Mouse (Mus musculus) stomach, adult 2 months (tissue): ENCODE results near the gene Dera. TPM values are rescaled to one million over a fixed set of nuclear protein-coding genes. Genes with fewer than 3 reads are reported as not detected.

Experiments
- polyA plus RNA-seq: library from polyadenylated mRNA; depleted of rRNA; stranded (reverse); fragments of >200 nt; gene quantifications from 2 replicates; pipeline ENCODE4 v1.2.3, GENCODE M21; 2012; rRNA removed

The Dera gene
- polyA plus RNA-seq: 3.3 and 3.7 TPM in 2 replicates

DNA sequence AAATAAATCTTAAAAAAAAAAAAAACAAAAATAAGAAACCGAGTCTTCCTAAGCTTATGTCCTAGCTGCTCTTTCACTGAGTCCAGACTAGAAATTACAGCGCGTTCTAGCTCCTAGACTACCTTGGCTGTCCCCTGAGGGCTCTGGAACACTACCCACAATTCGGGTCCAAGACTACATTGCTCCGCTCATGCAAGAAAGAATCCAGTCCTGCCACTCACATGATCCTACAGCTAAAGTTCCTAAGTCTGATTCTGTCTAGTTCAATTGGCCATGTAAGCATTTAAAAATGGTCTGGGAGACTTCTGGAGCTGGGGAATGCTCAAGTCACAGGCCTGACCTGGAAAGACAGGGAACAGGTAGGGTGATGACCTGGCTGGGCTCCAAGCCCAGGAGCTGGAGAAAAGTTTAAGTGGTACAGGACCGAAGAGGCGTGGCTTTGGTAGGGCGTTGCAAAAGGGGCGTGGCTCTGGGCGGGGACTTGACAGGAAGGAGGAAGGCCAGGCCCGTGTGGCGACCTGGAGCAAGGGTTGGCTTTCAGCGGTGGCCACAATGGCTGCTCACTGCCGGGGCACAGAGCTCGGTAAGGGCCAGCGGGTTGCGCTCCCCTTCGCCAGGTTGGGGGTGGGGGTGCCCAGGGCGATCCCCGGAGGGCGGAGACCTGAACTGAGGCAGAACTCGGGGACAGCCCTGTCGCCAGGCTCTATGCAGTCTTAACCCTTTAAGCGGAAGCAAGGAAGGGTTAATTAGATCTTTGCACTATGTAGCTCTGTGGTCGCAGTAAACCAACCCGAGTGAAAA, at the start of gene Dera:
Dera (plus strand) TSS at position 491 of the 801 bp plus-strand sequence.

DNA sequence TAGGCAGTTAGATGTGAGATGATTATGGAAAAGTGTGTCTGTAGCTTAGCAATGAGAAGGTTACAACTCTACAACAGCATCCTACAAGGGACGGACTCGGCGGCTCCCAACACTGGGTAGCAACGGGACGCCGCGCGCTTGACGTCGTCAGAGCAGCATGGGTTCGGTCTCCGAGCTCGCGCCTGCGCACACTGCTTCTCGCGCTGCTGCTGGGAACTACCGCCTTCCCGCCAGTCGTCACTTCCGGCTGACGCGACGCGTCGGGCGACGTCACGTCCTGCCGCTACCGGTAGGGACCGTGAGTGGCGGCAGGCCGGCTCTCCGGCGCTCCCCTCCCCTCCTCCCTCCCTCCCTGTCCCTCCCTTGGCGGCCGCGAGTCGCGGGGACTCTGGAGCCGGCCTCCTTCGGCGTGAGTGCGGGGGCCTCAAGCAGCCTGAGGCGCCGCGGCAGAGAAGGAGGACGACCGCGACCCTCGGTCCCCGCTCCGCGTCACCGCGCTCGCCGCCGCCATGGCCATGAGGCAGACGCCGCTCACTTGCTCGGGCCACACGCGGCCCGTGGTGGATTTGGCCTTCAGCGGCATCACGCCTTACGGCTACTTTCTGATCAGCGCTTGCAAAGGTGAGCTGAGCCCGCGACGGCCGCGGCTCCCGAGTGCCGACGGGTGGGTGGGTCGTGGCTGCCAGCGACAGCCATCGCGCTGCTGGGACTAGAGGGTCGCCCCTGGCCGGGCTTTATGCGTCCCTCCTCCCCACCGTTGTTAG, 19.3 kb upstream of the Dera start, which contains the start of gene Strap:
Strap (plus strand) TSS at position 233 of the 764 bp plus-strand sequence.

Other genes starting within 250 kb of the Dera start
- 4.2 and 5.9 TPM in 2 replicates for gene Eps8, start 99.7 kb upstream of the Dera start, polyA plus RNA-seq
- gene Strap, start 19.5 kb upstream of the Dera start, polyA plus RNA-seq: 14.3 and 40.9 TPM in 2 replicates